Mouse (Mus musculus): ENCODE data around the gene Wfdc6a.

GRCm38 (mm10) chr2:164542598-164542997 is 42.6 kb downstream of the Wfdc6a start:
- no peak for TF ChIP-seq CTCF (IDR thresholded peaks at IDR 0.05; ENCODE audit: extremely low read depth, insufficient read depth, insufficient read length, insufficient replicate concordance)
- no peak for TF ChIP-seq POLR2A (IDR thresholded peaks at IDR 0.05; ENCODE audit: low read depth, low read length)

Data from spleen, adult 2 months (tissue).